Mouse (Mus musculus): ENCODE results near the gene Sdhaf1.

- TF ChIP-seq CTCF (IDR thresholded peaks at IDR 0.05; ENCODE audit: low read depth), result no peak
- TF ChIP-seq EP300 (IDR thresholded peaks at IDR 0.05; ENCODE audit: low read depth), result no peak
Measured at GRCm38 (mm10) chr7:30296816-30297215, 26.9 kb downstream of the Sdhaf1 start.
